Mouse (Mus musculus): Measurements from ENCODE around the gene Lpp.

Lpp gene

GRCm38 (mm10) chr16:24641003-24641797 lies 247.9 kb downstream of the Lpp start:
- DNase-seq: no peak

GRCm38 (mm10) chr16:24643024-24643635 lies 249.8 kb downstream of the Lpp start:
- no peak for DNase-seq

DNA sequence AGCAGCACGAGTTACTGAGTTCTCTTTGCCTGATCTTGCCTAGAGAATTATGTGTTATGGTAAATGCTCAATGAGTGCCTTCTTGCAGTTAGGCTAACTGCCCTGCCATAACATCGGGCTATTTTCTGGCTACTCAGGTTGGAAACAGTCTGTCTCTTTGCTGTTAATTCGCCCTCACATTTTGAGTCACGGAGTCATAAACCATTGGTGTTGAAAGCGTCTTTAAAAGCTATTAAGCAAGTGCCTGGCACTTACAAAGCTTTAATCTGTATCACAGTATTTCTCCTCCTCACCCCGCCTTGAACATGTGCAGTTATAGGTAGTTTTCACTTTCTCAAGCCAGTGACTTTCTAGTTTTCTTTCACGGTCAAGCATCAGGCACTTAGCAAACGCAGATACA lies 250.8 kb downstream of the Lpp start:
- DNase-seq: no peak

DNA sequence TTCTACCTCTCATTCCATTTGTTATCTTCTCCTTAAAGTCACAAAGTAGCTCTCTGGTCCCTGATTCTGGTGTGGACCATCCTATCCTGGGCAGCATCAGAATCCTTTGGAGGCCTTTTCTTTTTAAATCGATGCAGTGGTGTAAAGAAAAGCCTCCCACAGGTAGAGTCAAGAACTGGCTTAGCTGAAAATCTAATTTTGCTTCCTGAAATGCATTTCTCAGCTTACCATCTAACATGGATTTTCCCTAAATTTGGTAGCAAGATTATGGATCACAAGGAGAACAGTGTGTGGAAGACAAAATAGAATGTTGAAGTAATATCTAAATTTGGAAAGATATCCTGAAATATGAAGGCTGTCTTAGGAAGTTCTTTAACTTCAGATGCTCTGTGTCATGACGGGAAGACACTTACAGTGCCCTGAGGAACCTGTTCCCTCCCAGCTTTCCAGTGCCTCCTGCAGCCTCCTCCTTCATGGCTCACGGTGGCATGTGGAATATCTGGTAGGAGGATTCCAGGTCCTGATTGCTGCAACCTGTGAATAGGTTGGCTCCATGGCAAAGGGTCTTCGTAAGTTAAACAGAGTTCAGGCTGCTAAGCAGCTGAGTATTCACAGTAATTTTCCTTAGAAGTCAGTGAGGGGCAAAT lies 251.6 kb downstream of the Lpp start:
- DNase-seq: no peak

DNA sequence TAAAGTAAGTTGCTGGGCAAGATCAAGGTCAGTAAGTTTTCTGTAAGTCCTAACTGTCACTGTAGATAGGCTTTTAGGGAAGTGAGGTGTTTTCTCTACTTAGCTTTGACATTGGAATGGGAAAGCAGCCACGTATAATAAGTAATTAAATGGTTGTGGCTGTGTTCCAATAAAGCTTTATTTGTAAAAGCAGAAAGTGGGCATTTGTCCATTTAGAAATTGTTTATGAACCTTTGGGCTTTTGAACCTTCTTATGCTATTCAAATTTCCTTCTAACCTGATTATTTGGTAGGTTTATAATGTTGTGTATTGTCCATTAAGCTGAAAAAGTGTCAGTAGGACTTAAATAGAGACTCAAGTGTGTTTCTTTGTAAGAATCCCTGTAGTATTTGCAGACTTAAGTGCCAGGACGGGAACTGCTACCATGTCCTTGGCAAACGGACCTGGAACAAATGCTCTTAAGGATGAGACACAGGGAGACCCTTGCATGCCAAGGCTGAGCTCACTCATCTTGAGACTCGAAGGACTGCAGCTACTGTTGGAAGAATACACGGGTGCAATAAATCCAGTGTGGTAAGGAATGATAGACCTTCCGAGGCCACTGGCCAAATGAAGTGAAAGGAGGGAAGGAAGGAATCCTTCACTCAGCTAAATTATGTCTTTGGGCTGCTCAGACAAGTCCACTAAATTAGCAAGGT lies 252.7 kb downstream of the Lpp start:
- no peak for DNase-seq

DNA sequence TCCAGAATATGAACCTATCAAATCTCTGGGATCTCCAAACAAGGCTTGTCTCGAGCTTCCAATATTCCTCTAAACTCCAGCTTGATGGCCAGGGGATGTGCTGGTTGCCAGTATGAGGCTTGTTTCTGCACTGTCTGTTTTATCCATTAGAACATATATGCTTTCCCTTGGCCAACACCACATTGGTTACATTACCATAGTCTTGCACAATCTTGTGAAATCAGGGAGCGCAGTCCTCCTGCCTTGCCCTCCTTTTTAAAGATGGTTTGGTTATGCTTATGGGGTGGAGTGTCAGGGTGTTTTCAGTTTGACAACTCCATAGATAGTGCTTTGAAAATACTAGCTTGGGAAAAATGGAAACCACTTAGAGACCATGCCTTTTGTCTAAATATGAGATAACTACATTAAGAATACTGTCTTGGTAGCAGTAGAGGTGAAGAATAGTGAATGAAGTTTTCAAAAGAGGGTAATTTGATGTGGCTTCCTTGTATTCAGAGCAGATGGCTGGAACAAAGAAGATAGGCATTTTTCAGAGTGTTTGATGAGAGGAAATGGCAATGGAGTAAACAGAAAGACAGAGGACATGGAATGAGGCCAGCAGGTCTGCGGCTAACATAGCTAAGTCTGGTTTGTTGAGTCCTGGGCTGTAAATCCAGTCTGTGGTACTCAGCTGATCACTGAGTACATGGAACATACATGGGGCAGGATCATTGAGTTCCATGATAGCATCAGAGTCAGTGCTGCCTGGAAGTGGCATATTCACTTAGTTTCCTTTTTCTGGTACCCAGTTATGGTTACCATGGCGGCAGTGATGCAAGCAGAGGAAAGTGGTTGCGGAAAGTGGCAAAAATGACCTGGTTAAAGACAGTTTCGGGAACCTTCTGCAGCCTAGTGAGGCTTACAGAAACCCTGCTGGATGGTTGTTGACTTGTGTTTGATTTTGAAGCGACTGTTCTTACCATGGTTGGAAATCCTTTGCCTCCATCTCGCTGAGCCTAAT lies 258.6 kb downstream of the Lpp start:
- DNase-seq: peak; percentile 27

- no peak for DNase-seq
Measured at GRCm38 (mm10) chr16:24653041-24653440, 259.7 kb downstream of the Lpp start.

GRCm38 (mm10) chr16:24655116-24655515 lies 261.8 kb downstream of the Lpp start:
- DNase-seq: no peak

GRCm38 (mm10) chr16:24656026-24656425 lies 262.7 kb downstream of the Lpp start:
- no peak for DNase-seq

GRCm38 (mm10) chr16:24656752-24657151 lies 263.4 kb downstream of the Lpp start:
- DNase-seq: no peak

GRCm38 (mm10) chr16:24659049-24659448 lies 265.7 kb downstream of the Lpp start:
- DNase-seq: no peak

DNA sequence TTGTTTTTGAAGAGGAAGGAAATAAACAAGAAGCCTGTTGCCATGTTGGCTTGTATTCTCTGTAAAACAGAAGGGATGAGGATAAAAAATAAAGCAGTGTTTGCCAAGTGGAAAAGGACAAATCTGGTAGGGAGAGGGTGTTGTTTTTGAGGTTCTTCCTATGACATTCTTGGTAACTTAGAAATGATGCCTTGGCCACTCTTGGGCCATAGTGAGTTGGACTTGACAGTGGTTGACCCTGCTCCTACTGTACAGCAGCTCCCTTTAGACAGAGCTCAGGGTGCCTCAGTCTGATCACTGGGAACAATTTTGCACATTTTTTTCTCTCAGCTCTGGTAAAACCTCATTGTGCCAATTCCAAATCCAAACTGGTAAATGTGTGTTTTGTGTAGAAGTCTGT lies 270.8 kb downstream of the Lpp start:
- no peak for DNase-seq

DNA sequence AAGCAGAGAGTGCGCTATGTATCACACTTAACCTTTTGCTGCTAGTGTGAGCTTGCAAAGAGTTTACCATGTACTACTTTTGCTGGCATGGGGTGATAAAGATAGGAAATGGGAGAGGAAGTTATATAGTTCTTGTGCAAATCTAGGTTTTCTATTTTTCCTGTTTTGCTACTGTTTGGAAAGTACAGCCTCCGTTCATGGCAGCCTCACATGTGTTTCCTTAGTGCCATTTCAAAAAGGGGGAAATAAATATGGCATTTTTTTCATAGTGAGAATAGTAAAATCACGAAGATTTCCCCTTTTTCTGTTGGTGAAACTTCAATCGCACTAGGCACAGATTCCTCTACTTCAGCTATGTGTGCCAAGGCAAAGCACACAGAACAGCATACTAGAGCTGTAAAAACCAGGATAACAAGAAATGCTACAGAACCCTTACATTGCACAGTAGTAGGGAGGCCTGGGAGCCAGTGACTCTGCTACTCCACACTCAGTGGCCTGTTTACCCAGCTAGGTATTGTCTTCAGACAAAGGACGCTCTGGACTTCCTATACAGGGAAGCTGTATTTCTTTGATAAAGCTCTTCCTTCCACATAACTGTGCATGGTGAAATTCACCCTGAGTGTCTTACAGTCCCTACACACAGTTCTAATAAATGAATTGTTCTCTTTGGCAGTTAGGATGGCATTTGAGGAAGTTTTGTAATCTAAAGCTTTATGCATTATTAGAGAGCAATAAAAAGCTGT lies 276.6 kb downstream of the Lpp start:
- DNase-seq: no peak

GRCm38 (mm10) chr16:24678942-24679341 lies 285.6 kb downstream of the Lpp start:
- no peak for DNase-seq

DNA sequence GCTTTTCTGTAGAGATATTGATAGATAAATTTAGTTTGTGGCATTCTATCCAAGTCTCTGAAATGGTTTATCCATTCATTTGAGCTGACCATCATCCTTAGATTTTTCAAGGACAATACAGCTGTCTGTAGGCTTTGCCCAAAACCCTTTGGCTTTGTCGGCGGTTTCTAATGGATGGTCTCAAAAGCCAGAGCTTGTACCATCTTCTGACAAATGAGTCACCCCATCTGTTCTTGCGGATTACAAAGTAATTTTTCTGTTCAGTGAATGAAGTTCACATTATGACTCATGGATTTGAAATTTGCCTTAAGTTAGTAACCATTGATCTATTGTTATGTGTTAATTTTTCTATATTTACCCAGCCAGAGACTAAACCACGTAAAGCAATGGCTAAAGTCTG lies 301.8 kb downstream of the Lpp start:
- no peak for DNase-seq

DNA sequence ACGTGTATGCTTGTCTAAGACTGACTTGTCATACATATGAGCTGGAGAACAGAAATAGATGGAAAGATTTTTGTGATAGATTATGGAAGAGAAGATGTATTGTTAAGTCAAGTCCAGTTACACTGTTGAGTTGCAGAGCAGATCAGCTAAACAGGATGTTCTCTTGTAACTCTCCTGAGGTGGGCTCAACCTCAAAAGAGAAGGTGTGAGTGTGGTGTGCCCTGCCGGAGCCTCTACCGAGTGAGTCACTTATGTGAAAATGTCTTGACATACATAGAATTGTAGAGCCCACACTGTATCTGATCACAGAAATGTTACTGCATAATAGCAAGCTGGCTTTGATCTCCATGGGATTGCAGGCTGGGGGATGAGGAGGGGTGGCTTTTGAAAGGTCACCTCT lies 310.9 kb downstream of the Lpp start:
- DNase-seq: no peak

DNA sequence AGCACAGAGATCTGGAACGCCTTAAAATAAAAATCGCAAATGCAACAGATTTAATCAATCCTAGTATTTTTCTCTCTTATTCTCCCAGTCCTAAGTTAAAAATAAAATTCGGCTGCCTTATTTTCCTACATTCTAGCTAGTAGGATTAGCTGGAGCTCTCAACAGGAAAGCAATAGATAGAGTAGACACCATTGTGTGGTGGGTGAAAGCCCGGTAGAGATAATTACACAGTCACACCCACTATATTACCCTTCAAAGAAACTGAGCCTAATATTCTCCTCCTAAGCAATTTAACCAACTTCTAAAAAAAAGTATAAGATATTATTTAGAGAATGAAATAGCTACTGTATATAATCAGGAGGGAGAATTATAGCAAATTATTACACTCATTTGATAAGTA lies 330.3 kb downstream of the Lpp start:
- no peak for DNase-seq

DNA sequence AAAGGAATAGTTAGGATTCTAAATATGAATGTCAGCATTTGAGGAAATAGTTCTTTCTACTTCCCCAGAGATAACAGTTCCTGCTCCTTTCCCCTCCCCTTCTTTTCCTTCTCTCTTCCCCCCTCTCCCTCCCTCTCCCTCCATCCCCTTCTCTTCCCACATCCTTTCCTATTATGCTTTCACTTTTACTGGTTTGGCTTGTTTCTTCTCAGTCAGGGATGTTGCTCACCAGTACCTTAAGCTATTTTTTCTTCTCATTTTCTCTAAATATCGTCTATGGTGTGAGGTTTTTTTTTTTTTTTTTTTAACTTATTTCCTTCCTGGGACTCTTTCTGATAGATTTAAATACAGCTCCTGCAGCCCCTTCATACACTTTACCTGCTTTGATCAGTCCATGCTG lies 339.4 kb downstream of the Lpp start:
- DNase-seq: no peak

DNA sequence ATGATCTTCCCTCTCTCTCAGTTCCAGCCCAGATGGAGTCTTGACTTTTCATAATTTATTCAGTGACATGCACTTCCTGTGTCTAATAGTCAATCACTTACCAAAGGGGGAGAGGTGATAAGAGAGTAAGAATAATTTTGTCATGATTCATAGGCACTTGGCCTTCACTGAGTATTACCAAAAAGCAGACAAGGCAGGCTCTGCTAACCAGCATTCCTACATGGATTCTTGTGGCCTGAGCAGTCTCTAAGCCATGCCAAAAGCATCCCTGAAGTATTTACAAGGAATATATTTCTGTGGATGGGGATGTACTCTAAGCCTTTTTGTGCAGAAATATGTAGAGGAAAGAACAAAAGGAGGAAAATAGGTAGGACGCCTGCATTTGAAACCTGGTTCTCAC lies 340.0 kb downstream of the Lpp start:
- no peak for DNase-seq

- no peak for DNase-seq
Measured at GRCm38 (mm10) chr16:24735754-24736153, 342.4 kb downstream of the Lpp start.

GRCm38 (mm10) chr16:24737362-24738057 lies 344.2 kb downstream of the Lpp start:
- no peak for DNase-seq

Measured in lung, postnatal 14 days (tissue).